Mouse (Mus musculus): ENCODE results near the gene Inpp5d. TPM values are rescaled to one million over a fixed set of nuclear protein-coding genes. Genes with fewer than 3 reads are reported as not detected.

Gene Inpp5d
- polyA plus RNA-seq, 1 experiment from 2014 or later = 2.8 TPM

- 75% methylated on average over 4 of the region's 4 CpGs for WGBS
- H3K27me3 ChIP-seq (replicated peaks; ENCODE audit: control insufficient read depth, insufficient read depth, low read length) = no peaks in the 10 kb centered on the region
- no peak overlapping the region for H3K9ac ChIP-seq (replicated peaks; ENCODE audit: low read depth, low read length)
- no peak overlapping the region for H3K27ac ChIP-seq (ENCODE audit: low read length)
- no peak for ATAC-seq
- no peak overlapping the region for H3K4me3 ChIP-seq (replicated peaks; ENCODE audit: low read length)
- no peak overlapping the region for H3K4me2 ChIP-seq (ENCODE audit: low read length)
- no peaks in the 10 kb centered on the region; the same call in 1 of the 2 replicates for H3K9me3 ChIP-seq (ENCODE audit: control insufficient read depth, low read length)
- H3K4me1 ChIP-seq (replicated peaks; ENCODE audit: control insufficient read depth, insufficient read depth, low read length) = no peaks in the 10 kb centered on the region
- no peaks in the 10 kb centered on the region for H3K36me3 ChIP-seq (ENCODE audit: control insufficient read depth, insufficient read depth)
Observed at GRCm38 (mm10) chr1:87659618-87659960, 39.5 kb downstream of the Inpp5d start.

GRCm38 (mm10) chr1:87660740-87661139, 40.6 kb downstream of the Inpp5d start:
- Histone ChIP-seq H3K27me3 (replicated peaks; ENCODE audit: control insufficient read depth, insufficient read depth, low read length) (no peaks in the 10 kb centered on the region), H3K4me2 (ENCODE audit: low read length) (no peak overlapping the region), H3K9ac (replicated peaks; ENCODE audit: low read depth, low read length) (no peak overlapping the region), H3K9me3 (ENCODE audit: control insufficient read depth, low read length) (no peaks in the 10 kb centered on the region; the same call in 1 of the 2 replicates), H3K4me3 (replicated peaks; ENCODE audit: low read length) (no peak overlapping the region), H3K4me1 (replicated peaks; ENCODE audit: control insufficient read depth, insufficient read depth, low read length) (no peaks in the 10 kb centered on the region), H3K27ac (ENCODE audit: low read length) (no peak overlapping the region), H3K36me3 (ENCODE audit: control insufficient read depth, insufficient read depth) (no peaks in the 10 kb centered on the region)
- 86% methylated on average over 1 of the region's 1 CpGs for WGBS
- no peak for ATAC-seq

- no peaks in the 10 kb centered on the region for H3K36me3 ChIP-seq (ENCODE audit: control insufficient read depth, insufficient read depth)
- 78% methylated on average over 2 of the region's 2 CpGs for WGBS
- H3K9ac ChIP-seq (replicated peaks; ENCODE audit: low read depth, low read length) = no peak overlapping the region
- ATAC-seq = no peak
- no peaks in the 10 kb centered on the region for H3K4me1 ChIP-seq (replicated peaks; ENCODE audit: control insufficient read depth, insufficient read depth, low read length)
- no peak overlapping the region for H3K4me3 ChIP-seq (replicated peaks; ENCODE audit: low read length)
- H3K27me3 ChIP-seq (replicated peaks; ENCODE audit: control insufficient read depth, insufficient read depth, low read length) = no peaks in the 10 kb centered on the region
- H3K4me2 ChIP-seq (ENCODE audit: low read length) = no peak overlapping the region
- H3K9me3 ChIP-seq (ENCODE audit: control insufficient read depth, low read length) = no peaks in the 10 kb centered on the region; the same call in 1 of the 2 replicates
- H3K27ac ChIP-seq (ENCODE audit: low read length) = no peak overlapping the region
Observed at GRCm38 (mm10) chr1:87663992-87664391, 43.9 kb downstream of the Inpp5d start.

GRCm38 (mm10) chr1:87667006-87667405, 46.9 kb downstream of the Inpp5d start:
- ATAC-seq = no peak
- Histone ChIP-seq H3K9me3 (ENCODE audit: control insufficient read depth, low read length) (no peaks in the 10 kb centered on the region; the same call in 1 of the 2 replicates), H3K27ac (ENCODE audit: low read length) (no peak overlapping the region), H3K4me2 (ENCODE audit: low read length) (no peak overlapping the region), H3K4me1 (replicated peaks; ENCODE audit: control insufficient read depth, insufficient read depth, low read length) (no peaks in the 10 kb centered on the region), H3K27me3 (replicated peaks; ENCODE audit: control insufficient read depth, insufficient read depth, low read length) (no peaks in the 10 kb centered on the region), H3K4me3 (replicated peaks; ENCODE audit: low read length) (no peak overlapping the region), H3K36me3 (ENCODE audit: control insufficient read depth, insufficient read depth) (no peaks in the 10 kb centered on the region), H3K9ac (replicated peaks; ENCODE audit: low read depth, low read length) (no peak overlapping the region)
- 65% methylated on average over 1 of the region's 1 CpGs for WGBS

GRCm38 (mm10) chr1:87668300-87668699, 48.2 kb downstream of the Inpp5d start:
- no peak overlapping the region for H3K9ac ChIP-seq (replicated peaks; ENCODE audit: low read depth, low read length)
- H3K4me3 ChIP-seq (replicated peaks; ENCODE audit: low read length) = no peak overlapping the region
- no peak for ATAC-seq
- no peaks in the 10 kb centered on the region for H3K27me3 ChIP-seq (replicated peaks; ENCODE audit: control insufficient read depth, insufficient read depth, low read length)
- no peaks in the 10 kb centered on the region for H3K36me3 ChIP-seq (ENCODE audit: control insufficient read depth, insufficient read depth)
- H3K4me1 ChIP-seq (replicated peaks; ENCODE audit: control insufficient read depth, insufficient read depth, low read length) = no peaks in the 10 kb centered on the region
- no peaks in the 10 kb centered on the region; the same call in 1 of the 2 replicates for H3K9me3 ChIP-seq (ENCODE audit: control insufficient read depth, low read length)
- H3K27ac ChIP-seq (ENCODE audit: low read length) = no peak overlapping the region
- 90% methylated on average over 7 of the region's 7 CpGs for WGBS
- H3K4me2 ChIP-seq (ENCODE audit: low read length) = no peak overlapping the region

GRCm38 (mm10) chr1:87671483-87671882, 51.4 kb downstream of the Inpp5d start:
- H3K27me3 ChIP-seq (replicated peaks; ENCODE audit: control insufficient read depth, insufficient read depth, low read length) = no peaks in the 10 kb centered on the region
- WGBS = 59% methylated on average over 4 of the region's 4 CpGs
- H3K27ac ChIP-seq (ENCODE audit: low read length) = no peak overlapping the region

GRCm38 (mm10) chr1:87673822-87674604, 53.9 kb downstream of the Inpp5d start:
- no peaks in the 10 kb centered on the region for H3K4me1 ChIP-seq (replicated peaks; ENCODE audit: control insufficient read depth, insufficient read depth, low read length)
- no peaks in the 10 kb centered on the region for H3K27me3 ChIP-seq (replicated peaks; ENCODE audit: control insufficient read depth, insufficient read depth, low read length)
- H3K9ac ChIP-seq (replicated peaks; ENCODE audit: low read depth, low read length) = no peak overlapping the region
- no peak overlapping the region for H3K27ac ChIP-seq (ENCODE audit: low read length)
- no peaks in the 10 kb centered on the region for H3K36me3 ChIP-seq (ENCODE audit: control insufficient read depth, insufficient read depth)
- no peak overlapping the region for H3K4me2 ChIP-seq (ENCODE audit: low read length)
- ATAC-seq = no peak
- WGBS = 78% methylated on average over 9 of the region's 9 CpGs
- no peak overlapping the region for H3K4me3 ChIP-seq (replicated peaks; ENCODE audit: low read length)
- H3K9me3 ChIP-seq (ENCODE audit: control insufficient read depth, low read length) = no peaks in the 10 kb centered on the region

More at GRCm38 (mm10) chr1:87671483-87671882, 51.4 kb downstream of the Inpp5d start:
- Histone ChIP-seq H3K9ac (replicated peaks; ENCODE audit: low read depth, low read length) (no peak overlapping the region), H3K36me3 (ENCODE audit: control insufficient read depth, insufficient read depth) (no peaks in the 10 kb centered on the region), H3K4me1 (replicated peaks; ENCODE audit: control insufficient read depth, insufficient read depth, low read length) (no peaks in the 10 kb centered on the region), H3K9me3 (ENCODE audit: control insufficient read depth, low read length) (no peaks in the 10 kb centered on the region), H3K4me2 (ENCODE audit: low read length) (no peak overlapping the region), H3K4me3 (replicated peaks; ENCODE audit: low read length) (no peak overlapping the region)
- no peak for ATAC-seq

GRCm38 (mm10) chr1:87676006-87676405, 55.9 kb downstream of the Inpp5d start:
- 86% methylated on average over 6 of the region's 6 CpGs for whole genome bisulfite sequencing
- Histone ChIP-seq H3K9me3 (ENCODE audit: control insufficient read depth, low read length) (no peaks in the 10 kb centered on the region), H3K36me3 (ENCODE audit: control insufficient read depth, insufficient read depth) (no peaks in the 10 kb centered on the region), H3K4me3 (replicated peaks; ENCODE audit: low read length) (no peak overlapping the region), H3K4me2 (ENCODE audit: low read length) (no peak overlapping the region), H3K9ac (replicated peaks; ENCODE audit: low read depth, low read length) (no peak overlapping the region), H3K27ac (ENCODE audit: low read length) (no peak overlapping the region), H3K4me1 (replicated peaks; ENCODE audit: control insufficient read depth, insufficient read depth, low read length) (no peaks in the 10 kb centered on the region), H3K27me3 (replicated peaks; ENCODE audit: control insufficient read depth, insufficient read depth, low read length) (no peaks in the 10 kb centered on the region)
- ATAC-seq = no peak

GRCm38 (mm10) chr1:87679089-87679488, 59.0 kb downstream of the Inpp5d start:
- Histone ChIP-seq H3K27ac (ENCODE audit: low read length) (no peak overlapping the region), H3K4me3 (replicated peaks; ENCODE audit: low read length) (no peak overlapping the region), H3K4me2 (ENCODE audit: low read length) (no peak overlapping the region), H3K9me3 (ENCODE audit: control insufficient read depth, low read length) (no peaks in the 10 kb centered on the region), H3K9ac (replicated peaks; ENCODE audit: low read depth, low read length) (no peak overlapping the region), H3K27me3 (replicated peaks; ENCODE audit: control insufficient read depth, insufficient read depth, low read length) (no peaks in the 10 kb centered on the region), H3K4me1 (replicated peaks; ENCODE audit: control insufficient read depth, insufficient read depth, low read length) (no peaks in the 10 kb centered on the region), H3K36me3 (ENCODE audit: control insufficient read depth, insufficient read depth) (no peaks in the 10 kb centered on the region)
- 76% methylated on average over 5 of the region's 5 CpGs for WGBS
- no peak for ATAC-seq

Measured in forebrain, embryonic 16.5 days (tissue).